Mouse (Mus musculus) fibroblast of lung, adult 2 months (primary cell): ENCODE measurements around the gene Sgtb.

Experiments
- DNase-seq: peaks from one replicate; pipeline ENCODE4 v3.0.0-alpha.2; 2011; ENCODE audit warnings: low read depth

Gene Sgtb

GRCm38 (mm10) chr13:104109288-104109815 lies at the start of gene Sgtb, which contains the start of gene Nln:
Sgtb (plus strand) TSS chr13:104109741.
Nln (minus strand) TSS chr13:104109614.
- peak; percentile 59 for DNase-seq

DNA sequence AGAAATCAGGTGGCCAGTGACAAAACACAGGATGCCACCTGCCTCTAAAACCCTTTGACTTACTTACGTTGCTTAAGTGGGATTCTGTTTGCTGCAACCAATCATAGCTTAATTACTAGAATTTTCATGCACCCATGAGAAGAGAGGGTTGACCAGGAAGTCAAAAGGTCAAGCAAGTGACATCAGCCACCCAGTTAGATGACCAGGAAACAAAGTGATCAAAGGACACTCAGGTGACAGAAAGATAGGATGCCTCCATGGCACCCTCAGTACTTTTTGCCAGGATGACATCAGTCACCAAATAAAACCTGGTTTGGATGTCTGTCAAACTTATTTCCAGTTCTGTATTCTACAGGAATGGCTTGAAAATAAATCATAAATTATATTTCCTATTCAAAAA lies 49.3 kb upstream of the Sgtb start:
- no peak for DNase-seq

GRCm38 (mm10) chr13:104061975-104062750 lies 47.4 kb upstream of the Sgtb start:
- DNase-seq, result no peak

GRCm38 (mm10) chr13:104063061-104063460 lies 46.5 kb upstream of the Sgtb start:
- no peak for DNase-seq

GRCm38 (mm10) chr13:104065649-104066347 lies 43.7 kb upstream of the Sgtb start:
- DNase-seq, result no peak

DNA sequence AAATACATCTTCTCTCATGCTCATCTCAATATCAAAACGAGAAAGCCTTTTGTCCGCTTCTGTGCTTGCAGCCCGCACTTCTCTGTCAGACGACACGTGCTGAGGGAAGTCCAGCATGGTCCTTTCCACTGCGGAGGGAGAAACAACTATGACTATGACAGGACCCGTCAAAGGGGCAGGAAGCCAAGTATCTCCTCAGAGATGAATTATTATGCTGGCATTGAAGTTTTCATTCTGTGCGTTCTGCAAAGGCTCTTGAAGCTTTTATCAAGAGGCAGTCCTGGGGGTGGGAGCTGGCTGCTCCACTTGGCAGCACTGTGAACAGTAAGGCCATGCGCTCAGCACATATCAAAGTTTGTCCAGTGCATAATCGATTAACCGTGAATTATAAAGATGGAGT lies 40.3 kb upstream of the Sgtb start:
- DNase-seq, result no peak

- DNase-seq, result no peak
These were observed 38.8 kb upstream of the Sgtb start for GRCm38 (mm10) chr13:104070703-104071102.

- DNase-seq, result no peak
These were observed 37.2 kb upstream of the Sgtb start for GRCm38 (mm10) chr13:104072351-104072750.

DNA sequence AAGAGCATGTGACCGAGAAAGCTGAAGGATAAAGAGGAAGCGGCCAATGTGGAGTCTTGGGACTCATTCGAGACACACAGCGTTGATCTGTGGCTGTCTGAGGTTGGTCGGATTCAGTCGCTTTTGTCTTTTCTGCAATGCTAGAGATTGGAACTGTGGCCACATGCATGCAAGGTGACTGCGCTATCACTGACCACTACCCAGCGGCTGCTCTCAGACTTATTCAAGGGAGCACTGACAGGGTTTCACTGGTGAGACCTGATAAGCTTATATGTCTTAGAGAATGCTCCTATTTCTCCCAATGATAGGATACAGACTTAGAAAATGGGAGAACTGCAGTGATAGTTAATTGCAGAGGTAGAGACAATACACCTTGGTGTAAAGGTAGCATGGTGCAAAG lies 35.3 kb upstream of the Sgtb start:
- no peak for DNase-seq

DNA sequence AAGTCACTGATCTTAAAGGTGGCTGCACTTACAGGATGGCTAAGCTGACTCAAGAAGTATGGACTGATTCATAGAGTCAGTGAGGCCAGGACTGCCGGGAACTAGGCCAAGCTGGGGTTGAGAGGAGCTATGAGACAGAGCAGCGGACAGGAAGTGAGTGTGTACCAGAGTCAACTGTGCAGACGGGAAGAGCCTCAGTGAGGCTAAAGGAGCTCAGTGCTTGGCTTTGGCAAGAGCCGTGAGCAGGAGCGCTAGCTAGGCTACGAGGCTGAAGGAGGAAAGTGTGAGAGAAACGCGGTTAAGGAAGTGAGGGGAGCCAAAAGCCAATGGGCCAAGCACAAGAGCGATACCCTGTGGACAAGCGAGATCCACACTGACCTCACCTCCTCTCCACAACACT lies 34.8 kb upstream of the Sgtb start:
- DNase-seq, result peak; percentile 87

- DNase-seq, result no peak
These were observed 32.5 kb upstream of the Sgtb start for GRCm38 (mm10) chr13:104076993-104077392.

DNA sequence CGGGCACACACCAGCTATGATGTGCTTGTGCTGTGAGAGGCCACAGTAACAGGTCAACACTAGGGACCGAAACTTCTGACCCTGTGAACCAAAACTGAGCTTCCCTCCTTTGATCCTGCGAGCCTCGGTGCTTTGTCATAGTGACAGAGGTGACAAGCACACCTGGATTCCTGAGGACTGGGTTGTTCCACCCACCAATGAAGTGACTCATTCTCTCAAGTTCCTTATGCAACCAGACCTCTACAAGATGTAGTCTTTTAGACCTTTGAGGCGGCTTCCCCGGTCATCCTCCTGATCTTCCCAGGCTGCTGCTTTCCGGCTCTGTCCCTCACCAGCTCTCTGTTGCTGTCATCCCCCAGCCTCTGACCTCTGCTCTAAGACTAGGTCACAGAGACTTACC lies 27.0 kb upstream of the Sgtb start:
- DNase-seq, result no peak

GRCm38 (mm10) chr13:104084600-104084999 lies 24.9 kb upstream of the Sgtb start:
- DNase-seq, result no peak

- DNase-seq, result no peak
These were observed 20.2 kb upstream of the Sgtb start for GRCm38 (mm10) chr13:104089387-104089786.

DNA sequence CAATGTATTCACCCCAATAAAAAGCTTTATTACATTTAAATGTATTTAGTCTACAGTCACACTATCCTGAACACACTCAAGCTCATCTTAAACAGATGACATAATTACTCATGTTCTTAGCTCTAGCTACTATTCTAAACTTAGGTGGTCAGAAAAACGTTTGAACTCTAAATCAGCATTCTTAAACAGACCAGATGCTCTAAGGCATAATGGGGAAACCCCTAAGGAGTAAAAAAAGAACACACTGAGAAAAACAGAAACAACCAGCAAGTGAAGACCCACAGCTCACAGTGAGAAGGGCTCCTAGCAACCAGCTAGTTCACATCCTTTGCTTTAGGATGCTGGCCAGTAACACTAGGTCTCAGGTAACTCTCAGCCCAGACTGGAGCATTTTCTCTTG lies 17.8 kb upstream of the Sgtb start:
- no peak for DNase-seq

GRCm38 (mm10) chr13:104094531-104095385 lies 14.8 kb upstream of the Sgtb start:
- peak; percentile 68 for DNase-seq

GRCm38 (mm10) chr13:104095955-104096354 lies 13.6 kb upstream of the Sgtb start:
- no peak for DNase-seq

GRCm38 (mm10) chr13:104097190-104097589 lies 12.4 kb upstream of the Sgtb start:
- DNase-seq, result no peak

DNA sequence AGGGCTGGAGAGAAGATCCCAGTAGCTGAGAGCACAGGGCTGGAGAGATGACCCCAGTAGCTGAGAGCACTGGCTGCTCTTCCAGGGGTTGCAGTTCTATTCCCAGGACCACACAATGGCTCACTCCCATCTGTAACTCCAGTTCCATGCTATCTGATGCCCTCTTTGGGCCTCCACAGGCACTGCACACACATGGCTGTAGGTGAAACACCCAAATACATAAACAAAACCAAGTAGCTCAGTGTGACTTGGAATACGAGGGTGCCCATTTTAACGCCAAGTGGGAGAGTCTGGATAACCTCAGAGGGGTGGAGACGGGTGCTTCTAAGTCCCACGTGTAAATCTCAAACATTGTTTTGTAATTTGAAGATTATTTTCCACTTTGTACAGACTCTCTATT lies 9.1 kb upstream of the Sgtb start:
- no peak for DNase-seq

GRCm38 (mm10) chr13:104101606-104102235 lies 7.8 kb upstream of the Sgtb start:
- no peak for DNase-seq

- DNase-seq, result no peak
These were observed 772 bp upstream of the Sgtb start for GRCm38 (mm10) chr13:104108651-104109287.
